Mouse (Mus musculus) layer of hippocampus, adult 2 months (tissue): ENCODE measurements at regions not wholly inside any gene's neighbourhood (a gene's known extent, or its start where the extent isn't known, plus 50 kb on each side); places are given as distances from the start of the nearest gene placed in this dataset.
"Not testable (repeated sequence)": the region's sequence is repeated elsewhere in the genome, so short reads cannot be mapped to it uniquely, and the experiment has no call there.

Experiments
- DNase-seq, 2 experiments: peaks; one replicate each; pipeline ENCODE4 v3.0.0; 2022; ENCODE audit warnings: low spot score in 2 of 2
- H3K27ac ChIP-seq: fragments of 200-600 bp; 2 replicates; pipeline ENCODE4 v1.8.1; 2022
- H3K4me3 ChIP-seq: fragments of 200-600 bp; 2 replicates; pipeline ENCODE4 v1.8.1; 2022; ENCODE audit warnings: mild to moderate bottlenecking
- CTCF ChIP-seq: fragments of 200-600 bp; conservative IDR thresholded peaks from 2 replicates; pipeline ENCODE4 v1.8.1; 2022; ENCODE audit warnings: antibody characterized with exemption, mild to moderate bottlenecking, moderate library complexity

DNA sequence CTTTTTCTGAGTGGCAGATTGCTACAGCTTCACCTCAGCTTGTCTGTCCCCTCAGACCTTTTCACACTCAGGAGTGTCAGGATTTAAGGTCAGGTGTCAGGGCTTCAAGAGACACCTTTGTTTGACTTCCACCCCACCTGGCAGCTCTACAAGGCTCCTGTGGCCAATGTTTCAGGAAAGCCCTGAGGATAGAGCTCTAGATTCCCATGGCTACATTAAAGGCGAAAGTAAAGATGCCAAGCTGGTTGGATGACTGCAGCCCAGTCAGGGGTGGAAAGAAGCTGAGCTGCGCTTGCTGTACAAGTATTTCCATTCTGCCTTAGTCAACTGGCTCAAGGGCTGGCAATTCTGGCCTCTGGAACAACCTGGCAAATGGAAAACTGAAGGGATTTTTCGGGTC, 198.2 kb downstream of the Snx19 start:
- H3K4me3 ChIP-seq, result no peak overlapping the region
- no peak for TF ChIP-seq CTCF
- no peak for DNase-seq
- H3K27ac ChIP-seq, result peak overlapping the region; percentile 52; the same call in 1 of the 2 replicates

DNA sequence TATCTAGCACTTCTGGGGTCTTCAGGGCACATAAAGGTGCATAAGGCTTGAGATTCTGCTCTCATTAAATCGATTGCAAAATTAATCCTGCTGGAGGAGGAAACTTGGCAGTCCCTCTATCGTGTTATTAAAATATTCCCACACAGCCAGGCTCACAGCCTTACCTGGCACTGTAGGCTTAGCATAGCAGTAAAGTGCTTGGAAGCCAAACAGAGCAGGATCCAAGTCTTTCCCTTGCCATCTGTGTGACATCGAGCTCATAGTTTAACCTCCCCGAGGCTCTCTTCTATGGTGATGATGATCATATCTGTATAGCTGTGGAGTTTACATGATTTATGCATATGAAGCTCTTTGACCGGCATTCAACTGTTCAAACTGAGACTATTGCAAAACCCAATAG, 197.6 kb downstream of the Snx19 start:
- no peak for TF ChIP-seq CTCF
- Histone ChIP-seq H3K4me3 (no peak overlapping the region), H3K27ac (peak overlapping the region; percentile 52; the same call in 1 of the 2 replicates)
- peak in 1 of 2 experiments; percentile 22 for DNase-seq

DNA sequence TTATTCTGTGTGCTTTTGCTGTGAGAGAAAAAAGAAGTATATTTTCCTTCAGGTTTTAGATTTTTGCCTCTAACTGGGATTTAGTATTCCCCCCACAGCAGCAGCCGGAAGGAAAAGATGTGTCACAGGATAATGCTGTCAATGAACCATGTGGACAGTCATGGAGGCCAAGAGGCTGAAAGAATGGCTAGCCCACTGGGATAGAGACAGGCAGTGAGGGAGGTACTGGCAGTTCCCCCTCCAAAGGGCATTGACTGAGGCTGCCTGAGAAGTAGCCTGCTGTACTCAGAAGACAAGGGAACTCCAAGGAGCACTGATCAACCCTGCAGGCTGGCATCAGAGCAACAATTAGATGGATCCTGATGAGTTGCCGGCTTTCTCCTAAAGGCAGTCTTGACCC, 192.4 kb downstream of the Snx19 start:
- no peak overlapping the region for H3K27ac ChIP-seq
- no peak for DNase-seq
- H3K4me3 ChIP-seq, result no peak overlapping the region
- no peak for TF ChIP-seq CTCF

DNA sequence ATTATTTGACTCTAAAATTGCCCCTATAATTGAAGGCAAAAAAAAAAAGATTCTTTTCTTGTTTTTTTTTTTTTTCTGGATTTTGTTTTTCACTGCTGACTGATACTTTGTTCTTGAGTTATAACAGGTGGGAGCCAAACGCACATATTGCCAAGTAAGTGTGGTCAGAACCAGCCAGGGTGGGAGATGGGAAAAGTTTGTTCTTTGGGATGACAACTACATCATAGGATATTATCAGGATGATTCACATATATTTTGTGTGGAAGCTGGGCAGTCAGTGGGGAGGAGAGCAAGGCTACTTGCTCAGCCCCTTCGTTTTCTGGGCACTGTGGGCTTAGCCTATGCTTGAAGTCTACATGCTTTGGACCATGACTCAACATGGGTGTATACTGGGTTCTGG, 191.3 kb downstream of the Snx19 start:
- TF ChIP-seq CTCF, result no peak
- DNase-seq, result no peak
- Histone ChIP-seq H3K27ac (no peak overlapping the region), H3K4me3 (no peak overlapping the region)

DNA sequence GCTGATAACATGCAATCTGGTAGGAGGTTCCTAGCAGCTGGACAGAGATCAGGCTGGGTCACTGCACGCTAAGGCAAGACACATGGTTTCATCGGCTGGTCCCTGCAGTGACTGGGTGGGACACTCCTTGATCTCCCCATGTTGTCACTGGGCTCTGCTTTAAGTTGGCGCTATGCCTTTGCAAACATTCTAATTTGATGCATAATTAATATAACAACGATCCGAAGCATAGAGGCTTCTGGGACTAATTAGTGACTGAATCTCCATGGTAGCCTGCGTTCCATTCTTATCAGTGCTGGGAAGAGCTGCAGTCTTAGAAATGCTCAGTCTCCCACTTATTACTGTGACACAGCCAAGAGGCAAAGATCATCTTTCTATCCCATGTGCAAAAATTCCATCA, 186.8 kb downstream of the Snx19 start:
- Histone ChIP-seq H3K4me3 (no peak overlapping the region; the same call in 1 of the 2 replicates), H3K27ac (peak overlapping the region; percentile 61; the same call in 1 of the 2 replicates)
- no peak for DNase-seq
- TF ChIP-seq CTCF, result no peak

DNA sequence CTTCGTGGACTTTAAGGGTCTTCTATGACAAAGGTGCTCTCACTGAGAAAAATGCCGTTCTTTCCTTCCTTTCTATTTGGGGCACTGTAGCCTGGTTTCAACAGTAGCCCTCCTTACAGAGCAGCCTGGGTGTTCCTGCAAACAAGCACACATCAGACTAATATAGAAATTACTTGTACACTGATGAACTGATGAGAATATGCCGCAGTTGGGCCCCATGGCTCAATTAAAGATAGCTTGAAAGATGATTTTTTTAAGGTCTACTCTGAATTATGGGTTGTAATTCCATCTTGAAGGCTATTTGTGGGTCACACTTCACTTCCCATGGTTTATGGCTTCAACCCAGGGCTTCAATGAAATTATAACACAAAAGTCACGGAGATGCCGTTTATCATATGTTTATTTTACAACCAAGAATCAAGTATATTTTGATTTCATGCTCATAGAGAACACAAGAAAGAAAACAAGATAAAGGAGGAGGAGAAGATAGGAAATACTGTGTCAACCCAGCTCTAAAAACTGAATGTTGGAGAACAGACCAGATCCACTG, 186.2 kb downstream of the Snx19 start:
- DNase-seq, result no peak
- TF ChIP-seq CTCF, result no peak
- Histone ChIP-seq H3K4me3 (no peak overlapping the region), H3K27ac (peak overlapping the region; percentile 61; the same call in 1 of the 2 replicates)

DNA sequence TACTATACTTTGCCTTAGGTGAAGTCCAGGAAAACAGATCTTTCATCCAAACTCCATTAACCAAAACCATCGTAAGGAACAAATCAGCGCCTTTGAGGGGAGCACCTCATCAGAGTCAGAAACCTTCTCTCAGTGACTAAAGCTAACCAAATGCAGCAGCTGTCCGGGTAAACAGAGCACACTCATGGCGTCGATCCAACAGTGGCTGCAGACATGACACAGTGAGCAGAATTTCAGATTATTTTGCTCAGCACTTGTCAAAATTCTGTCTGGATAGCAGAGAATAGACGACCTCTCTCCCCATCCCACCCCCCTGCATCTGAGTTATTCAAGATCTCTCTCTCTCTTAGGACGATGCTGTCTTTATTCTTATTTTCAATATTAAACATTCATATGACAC, 183.4 kb downstream of the Snx19 start:
- no peak overlapping the region for H3K27ac ChIP-seq
- no peak for TF ChIP-seq CTCF
- DNase-seq, result no peak
- H3K4me3 ChIP-seq, result no peak overlapping the region

DNA sequence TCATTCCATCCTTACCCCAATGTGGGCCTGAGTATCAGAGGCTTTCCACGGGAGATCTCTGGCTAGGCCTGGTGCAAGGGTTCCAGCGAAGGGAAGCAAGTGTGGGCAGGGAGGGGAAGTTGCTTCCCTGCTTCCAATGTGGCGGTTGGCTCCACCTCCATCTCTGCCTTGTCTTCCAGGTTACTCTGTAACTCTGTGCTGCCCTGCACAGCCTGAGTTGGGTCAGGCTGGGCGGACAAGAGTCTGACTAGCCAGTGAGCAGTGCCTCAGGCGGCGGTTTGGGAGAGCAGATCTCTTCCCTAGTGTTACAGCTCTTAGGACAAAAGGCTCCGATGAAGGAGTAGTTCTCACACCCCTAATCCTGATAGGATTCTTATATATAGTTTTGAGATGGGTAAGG, 172.8 kb downstream of the Snx19 start:
- Histone ChIP-seq H3K27ac (no peak overlapping the region), H3K4me3 (no peak overlapping the region)
- no peak for TF ChIP-seq CTCF
- no peak for DNase-seq

DNA sequence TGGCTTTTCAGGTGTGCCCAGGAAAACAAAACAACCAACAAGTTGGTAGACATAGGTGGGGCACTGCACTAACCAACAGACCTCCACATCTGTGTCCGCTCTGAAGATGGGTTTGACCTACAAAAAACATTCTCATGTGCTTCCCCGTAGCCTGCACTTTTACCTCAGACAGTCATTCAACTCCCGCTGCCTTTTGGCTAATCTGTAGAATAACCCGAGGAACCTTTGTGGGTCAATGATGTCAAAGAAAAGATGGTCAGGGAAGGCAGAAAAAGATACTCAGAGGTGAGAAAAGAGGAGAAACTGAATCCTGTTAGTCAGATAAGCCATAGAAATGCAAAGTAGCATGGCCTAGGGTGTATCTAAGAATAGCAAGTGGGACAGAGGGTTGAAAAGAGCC, 170.8 kb downstream of the Snx19 start:
- no peak for DNase-seq
- no peak overlapping the region for H3K27ac ChIP-seq
- no peak overlapping the region for H3K4me3 ChIP-seq
- TF ChIP-seq CTCF, result no peak

DNA sequence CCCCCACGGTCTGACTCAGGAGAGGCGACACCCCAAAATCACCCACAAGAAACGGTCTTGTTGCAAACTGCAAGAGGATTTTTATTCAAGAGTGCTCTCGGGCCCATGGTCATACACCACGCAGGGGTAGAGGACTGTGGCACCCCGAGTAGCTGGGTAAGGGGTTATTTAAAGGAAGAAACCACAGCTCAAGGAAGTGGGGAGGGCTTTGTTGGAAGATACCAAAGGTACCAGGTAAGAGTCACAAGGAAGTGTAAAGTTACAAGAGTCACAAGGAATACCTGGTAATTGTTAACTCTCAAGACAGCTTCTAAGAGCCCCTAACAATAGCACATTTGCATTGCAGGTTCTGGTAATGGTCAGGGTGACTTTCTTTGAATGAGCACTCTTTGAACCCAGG, 170.2 kb downstream of the Snx19 start:
- H3K4me3 ChIP-seq, H3K27ac ChIP-seq, DNase-seq: not testable (repeated sequence)

DNA sequence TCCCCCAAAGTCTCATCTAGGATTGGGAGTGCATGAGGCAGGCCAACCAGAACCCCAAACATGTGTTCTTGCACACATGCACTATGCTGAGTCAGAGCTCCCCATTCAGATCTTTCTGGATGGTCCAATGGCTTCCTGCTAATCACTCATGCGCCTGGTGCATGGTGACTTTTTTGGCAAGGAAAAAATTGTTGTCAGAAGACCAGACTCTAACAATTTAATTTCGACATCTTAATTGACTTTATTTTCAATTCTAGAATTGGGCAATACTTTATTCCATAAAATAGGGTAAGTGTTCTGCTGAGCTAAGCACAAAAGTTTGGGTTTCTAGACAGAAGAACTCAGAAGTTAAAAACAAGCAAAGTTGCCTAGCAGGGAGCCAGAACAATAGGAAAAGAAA, 165.7 kb downstream of the Snx19 start:
- no peak for TF ChIP-seq CTCF
- Histone ChIP-seq H3K4me3 (no peak overlapping the region), H3K27ac (no peak overlapping the region)
- no peak for DNase-seq

DNA sequence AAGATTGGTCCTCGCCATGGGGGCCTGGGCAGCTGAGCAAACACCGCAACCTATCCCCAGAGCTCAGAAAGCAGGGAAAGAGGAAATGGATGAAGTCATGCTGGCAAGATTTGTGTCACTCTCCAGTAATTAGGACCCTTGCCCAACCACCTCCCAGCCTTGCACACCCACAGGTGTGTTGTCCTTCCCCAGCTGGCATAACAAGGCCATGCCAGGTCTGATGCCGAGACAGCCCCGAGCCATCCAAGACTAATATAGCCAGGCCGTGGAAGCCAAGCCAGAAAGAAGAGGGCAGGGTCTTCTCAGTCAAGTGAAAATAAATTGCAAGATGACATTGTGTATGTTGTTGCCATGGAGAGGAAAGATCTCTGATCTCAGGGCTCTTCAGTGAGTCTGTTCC, 164.3 kb downstream of the Snx19 start:
- no peak for TF ChIP-seq CTCF
- DNase-seq, result no peak
- H3K4me3 ChIP-seq, result no peak overlapping the region
- H3K27ac ChIP-seq, result no peak overlapping the region

DNA sequence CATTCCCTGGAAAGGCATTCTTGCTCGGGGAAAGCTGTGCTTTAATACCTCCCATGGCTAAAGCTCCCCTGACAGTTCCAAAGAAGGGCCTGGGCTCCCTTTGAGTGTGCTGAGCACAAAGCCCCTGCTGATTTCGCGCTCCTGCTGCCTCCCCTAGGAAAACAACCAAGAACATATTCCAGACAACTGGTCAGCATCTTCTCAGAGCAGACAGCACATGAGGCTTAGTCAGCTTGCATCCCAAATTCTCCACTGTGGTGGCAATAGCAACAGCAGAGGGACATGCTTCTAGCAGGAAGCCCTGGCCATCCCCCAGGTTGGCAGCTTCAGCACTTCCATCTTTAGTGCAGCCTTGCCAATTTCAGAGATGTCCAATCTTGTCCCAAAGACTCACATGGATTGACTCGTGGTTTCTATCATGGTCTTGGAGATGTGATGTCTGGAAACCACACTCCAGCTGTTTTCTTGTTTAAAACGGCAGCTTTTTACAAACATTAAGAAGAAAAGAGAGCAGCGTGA, 163.8 kb downstream of the Snx19 start:
- Histone ChIP-seq H3K4me3 (no peak overlapping the region), H3K27ac (no peak overlapping the region)
- TF ChIP-seq CTCF, result no peak
- no peak for DNase-seq

DNA sequence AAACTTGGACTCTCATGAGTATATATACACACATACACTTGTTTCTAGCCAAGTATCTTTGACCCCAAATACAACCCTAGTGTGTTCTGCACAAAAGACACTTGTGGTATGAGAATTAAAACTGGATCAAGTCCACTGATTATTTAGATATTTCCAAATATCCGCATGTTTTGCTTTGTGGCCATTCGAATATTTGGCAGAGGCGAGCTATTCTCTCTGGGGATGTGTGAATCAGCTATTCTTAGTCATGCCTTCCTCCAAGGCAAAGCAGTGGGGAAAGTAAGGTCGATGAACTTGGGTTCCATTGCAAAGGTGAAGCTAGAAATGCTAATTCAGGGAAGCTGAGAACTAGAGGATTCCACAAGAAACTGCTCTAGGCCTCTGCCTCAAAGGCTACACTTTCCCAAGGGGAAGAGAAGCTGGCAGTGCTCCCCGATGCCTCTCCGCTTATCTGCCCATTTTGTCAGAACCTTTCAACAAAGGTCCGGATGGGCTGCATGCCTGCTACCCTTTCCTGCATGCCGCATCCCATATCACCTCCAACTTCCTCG, 154.4 kb downstream of the Snx19 start:
- H3K27ac ChIP-seq, result no peak overlapping the region
- no peak for DNase-seq
- TF ChIP-seq CTCF, result no peak
- no peak overlapping the region for H3K4me3 ChIP-seq

DNA sequence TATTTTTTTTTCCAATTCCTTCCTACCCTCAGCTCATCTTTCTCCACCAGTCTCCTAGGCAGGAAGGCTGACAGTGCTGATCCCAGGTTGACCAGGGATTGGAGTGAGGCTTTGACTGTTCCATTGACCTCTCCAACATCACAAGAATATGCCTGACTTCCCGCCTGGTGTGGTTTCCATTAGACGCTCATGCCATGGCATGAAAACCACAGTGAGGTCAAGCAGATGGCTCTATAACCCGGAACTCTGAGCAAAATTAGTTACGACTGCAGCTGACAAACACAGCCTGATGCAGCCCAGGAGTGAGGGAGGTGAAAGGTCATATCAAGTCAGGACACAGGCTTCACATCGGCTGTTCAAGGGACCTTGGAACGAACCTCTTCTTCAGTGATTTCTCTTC, 153.6 kb downstream of the Snx19 start:
- no peak overlapping the region for H3K4me3 ChIP-seq
- DNase-seq, result no peak
- H3K27ac ChIP-seq, result no peak overlapping the region
- no peak for TF ChIP-seq CTCF
